Mouse (Mus musculus) G1E (cell line): ENCODE data around the gene Hoxd8.

ENCODE experiments used
- CTCF ChIP-seq: IDR thresholded peaks from 2 replicates; pipeline ENCODE4 v1.5.1; 2012; ENCODE audit warnings: low read depth, low read length, inconsistent platforms, mixed read lengths
- GATA1 ChIP-seq: IDR thresholded peaks from 2 replicates; pipeline ENCODE4 v1.6.1; 2012; ENCODE audit warnings: borderline replicate concordance, low read length, inconsistent platforms, mixed read lengths

GRCm38 (mm10) chr2:74673835-74674425 is 30.5 kb upstream of the Hoxd8 start:
- TF ChIP-seq CTCF: no peak
- no peak for TF ChIP-seq GATA1
